Mouse (Mus musculus): ENCODE measurements at regions not wholly inside any gene's neighbourhood (a gene's known extent, or its start where the extent isn't known, plus 50 kb on each side); places are given as distances from the start of the nearest gene placed in this dataset.

DNA sequence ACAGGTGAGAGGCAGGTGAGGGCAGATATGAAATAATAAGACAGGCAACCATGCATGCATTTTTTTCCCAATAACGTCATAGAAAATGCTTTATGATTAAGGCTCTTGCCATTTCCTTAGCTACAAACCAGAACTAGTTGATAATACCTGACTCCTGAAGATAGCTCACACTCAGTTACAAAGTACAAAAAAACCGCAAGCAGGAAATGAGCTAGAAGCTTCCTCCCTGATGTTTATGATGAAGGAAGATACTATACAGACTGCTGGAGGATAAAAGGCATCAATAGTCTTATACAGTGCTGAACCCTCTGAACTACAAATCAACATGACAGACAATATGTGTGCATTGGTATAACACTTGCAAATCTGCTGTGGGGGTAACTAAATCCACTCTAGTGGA, 143.3 kb upstream of the Speer2 start:
- TF ChIP-seq CTCF (IDR thresholded peaks at IDR 0.05; ENCODE audit: control insufficient read depth, insufficient read depth, insufficient replicate concordance, low read depth, low read length) = no peak
- TF ChIP-seq POLR2A (IDR thresholded peaks at IDR 0.05; ENCODE audit: control insufficient read depth, low read depth, low read length) = no peak

Data from testis, adult 2 months (tissue).